Mouse (Mus musculus) kidney, adult 11 months (tissue): Measurements from ENCODE around the gene Khsrp.
A peak's percentile ranks its signal among the peaks of the same experiment; 100 is the strongest.

ENCODE experiments used
- DNase-seq: peaks from one replicate; pipeline ENCODE4 v3.0.0; 2022

Khsrp gene

DNA sequence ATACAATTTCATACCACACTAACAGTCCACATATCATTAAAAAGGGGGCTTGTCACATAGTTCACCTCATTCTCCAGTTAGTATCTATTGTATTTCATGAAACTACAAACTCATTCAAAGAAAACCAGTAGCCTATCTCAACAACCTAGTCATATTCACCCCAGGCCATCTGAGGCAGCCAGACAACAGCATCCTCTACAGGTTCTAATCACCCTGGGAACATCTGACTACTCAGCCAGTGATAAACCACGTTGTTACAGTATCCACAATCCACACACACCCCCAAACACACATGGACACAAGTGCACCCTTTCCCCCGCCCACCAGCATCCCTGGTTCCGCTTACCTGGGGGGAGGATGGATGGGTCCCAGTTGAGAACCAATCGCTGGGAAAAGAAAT is 3.9 kb downstream of the Khsrp start:
- DNase-seq = no peak

DNA sequence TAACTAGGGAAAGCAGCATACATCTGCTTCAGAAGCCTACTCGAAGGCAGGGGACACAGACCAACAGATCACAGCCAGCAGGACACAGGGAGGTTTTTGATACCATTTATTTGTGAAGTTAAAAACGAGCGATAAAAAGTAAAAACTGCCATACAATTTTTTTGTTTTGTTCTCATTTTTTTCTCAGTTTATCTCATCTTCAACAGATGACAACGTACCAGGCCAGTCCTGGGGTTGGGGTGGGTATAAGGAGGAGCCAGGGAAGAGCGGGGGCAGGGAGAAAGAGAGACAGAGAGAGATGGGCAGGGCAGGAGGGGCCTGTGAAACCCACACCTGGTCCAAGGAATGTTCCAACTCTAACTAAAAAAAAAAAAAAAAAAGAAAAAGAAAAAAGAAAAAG is 10.4 kb downstream of the Khsrp start:
- no peak for DNase-seq

DNA sequence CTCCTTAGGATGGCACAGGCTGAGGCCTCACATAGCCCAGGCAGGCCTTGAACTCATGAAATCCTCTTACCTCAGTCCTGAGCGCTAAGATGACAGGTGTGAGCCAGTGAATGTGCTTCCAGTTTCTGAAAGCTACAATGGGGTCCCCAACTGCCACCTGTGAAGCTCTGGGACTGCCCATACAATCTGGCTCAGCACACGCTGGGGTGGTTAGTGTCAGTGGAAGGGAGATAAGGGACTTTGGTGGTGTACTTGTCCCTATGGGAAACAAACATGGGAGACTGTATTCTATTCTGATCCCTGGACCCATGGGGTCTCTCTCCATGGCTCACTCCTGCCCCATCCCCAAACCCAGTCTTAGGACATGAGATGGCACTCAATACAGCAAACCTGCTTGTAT is 11.6 kb downstream of the Khsrp start:
- DNase-seq = no peak

DNA sequence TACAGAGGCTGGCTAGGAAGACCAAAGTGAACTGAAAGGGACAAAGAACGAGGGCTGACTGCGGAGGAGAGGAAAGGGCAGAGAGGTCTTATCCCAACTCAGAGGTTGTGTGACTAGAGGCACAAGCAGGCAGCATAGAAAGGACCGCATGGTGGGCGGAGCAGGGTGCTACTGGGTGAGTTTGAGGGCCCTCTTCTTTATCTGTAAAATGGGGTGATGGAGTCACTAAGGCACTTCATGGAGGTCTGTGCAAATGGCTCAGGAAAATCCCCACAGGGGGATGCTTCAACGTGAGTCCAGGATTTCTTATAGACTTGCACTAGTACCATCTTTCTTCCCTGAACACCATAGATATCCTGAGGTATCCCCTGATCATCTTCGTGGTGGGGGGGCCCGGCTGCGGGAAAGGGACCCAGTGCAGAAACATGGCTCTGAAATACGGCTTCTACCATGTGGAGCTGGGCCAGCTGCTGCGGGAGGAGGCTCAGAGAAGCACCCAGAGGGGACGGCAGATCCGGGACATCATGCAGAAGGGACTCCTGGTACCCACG is 19.0 kb downstream of the Khsrp start:
- no peak for DNase-seq

DNA sequence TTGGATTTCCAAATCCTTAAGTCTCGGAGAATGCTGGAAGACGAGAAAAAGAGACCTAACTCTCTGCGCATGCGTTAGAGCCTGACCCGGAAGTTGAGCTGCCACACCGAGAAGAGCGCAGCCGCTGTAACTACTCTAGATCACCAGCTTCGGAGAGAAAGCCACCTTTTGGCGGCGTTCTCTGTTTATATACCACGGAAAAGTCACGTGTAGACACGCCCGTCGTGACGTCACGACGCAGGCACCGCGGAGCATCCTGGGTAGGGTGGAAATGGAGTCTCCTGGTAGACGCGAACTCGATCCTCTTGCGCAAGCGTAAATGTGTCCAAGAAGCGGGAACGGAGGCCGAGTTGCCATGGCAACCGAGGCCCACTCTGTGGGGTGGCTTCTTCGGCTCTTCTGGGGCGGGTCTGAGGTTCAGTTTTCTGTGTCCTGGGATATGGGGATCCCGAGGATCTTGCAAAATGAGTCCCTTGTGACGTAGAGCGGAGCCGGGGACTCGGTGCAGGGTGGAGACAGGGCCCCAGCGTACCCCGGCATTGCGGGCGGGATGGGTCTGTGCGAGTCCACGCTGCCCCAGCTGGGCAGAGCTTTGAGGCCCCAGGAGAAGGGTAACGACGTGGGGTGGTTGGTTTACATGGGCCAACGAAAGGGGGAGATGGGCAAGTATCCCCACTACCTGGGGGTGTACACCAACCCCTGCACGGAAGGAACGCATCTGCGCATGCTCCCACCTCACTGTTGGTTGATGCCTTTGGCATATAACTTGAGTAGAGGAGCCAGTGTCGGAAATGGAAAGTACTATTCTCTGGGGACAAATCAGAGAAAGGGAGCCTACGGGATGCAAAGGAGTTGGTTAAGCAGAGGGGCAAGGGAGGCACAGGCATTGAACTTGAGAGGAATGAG is 19.8 kb downstream of the Khsrp start, which contains the start of the genes Gtf2f1 and Gm17949:
Gene Gtf2f1 (minus strand): TSS at position 53 of the 906 bp plus-strand sequence.
Gene Gm17949 (plus strand): TSS at position 234 of the 906 bp plus-strand sequence.
- peak; percentile 94 for DNase-seq

DNA sequence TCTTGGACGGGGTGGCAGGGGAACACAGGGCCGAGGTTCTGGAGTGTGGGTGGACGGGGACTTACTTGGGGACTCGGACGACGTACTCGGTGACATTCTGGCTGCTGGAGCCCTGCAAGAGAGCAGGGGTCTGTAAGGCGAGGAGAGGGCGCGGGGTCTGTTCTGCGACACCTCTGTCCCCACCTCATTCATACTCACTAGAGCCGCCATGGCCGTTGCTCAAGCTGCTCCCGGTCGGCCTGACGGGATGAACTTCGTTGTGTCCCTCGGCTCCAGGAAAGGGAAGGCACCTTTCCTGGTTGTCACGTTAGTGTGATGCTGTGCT is 20.4 kb downstream of the Khsrp start:
- DNase-seq = no peak

DNA sequence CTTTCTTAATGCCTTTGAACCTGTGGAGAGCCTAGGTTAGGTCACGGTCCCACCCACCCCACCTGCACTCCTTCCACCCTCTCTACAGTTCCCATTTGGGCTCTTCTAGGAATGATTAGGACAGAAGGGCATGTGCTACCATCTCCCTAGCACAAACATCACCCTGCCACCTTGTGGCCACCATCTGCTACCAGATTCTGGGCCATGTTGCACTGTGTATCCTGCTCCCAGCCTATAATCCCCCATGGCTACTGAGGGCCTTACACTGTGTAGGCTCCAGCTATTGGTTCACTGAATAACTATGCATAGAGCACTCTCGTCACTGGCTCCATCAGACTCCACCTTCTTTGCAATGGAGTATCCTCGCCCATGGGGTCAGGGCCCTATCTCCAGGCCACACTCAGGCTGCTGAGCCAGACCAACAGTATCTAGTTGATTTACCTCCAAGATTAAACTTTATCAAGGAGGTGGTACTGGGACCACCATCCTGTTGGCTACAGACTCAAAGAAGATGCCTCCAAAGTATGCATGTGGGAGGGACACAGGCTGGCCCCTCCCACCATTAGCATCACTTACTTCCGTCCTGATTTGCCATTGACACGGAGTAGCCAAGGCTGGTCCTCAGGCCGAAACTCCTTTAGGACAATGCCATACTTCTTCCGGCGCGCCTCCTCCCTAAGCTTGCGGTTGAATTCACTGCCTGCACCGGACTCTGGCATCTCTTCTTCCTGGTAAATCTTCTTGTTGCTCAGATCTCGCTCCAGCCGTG is 24.0 kb downstream of the Khsrp start:
- DNase-seq = no peak

DNA sequence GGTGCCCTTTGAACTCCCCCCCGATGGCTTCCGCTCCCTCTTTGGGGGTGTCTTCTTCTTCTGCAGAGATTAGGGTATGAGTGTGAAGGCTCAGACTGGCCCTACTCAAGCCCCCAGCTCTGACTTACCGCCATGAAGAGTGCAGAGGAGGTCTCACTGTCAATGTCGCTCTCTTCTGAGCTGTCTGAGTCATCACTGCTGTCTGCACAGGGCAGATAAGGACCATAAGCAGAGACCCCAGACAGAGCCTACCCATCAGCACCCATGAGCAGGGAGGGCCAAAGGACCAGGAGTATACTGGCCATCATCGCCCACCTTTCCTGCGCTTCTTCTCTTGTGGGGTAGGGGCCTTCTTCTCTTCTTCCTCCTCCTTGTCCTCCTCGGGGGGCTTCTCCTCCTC is 27.3 kb downstream of the Khsrp start:
- DNase-seq = no peak

DNA sequence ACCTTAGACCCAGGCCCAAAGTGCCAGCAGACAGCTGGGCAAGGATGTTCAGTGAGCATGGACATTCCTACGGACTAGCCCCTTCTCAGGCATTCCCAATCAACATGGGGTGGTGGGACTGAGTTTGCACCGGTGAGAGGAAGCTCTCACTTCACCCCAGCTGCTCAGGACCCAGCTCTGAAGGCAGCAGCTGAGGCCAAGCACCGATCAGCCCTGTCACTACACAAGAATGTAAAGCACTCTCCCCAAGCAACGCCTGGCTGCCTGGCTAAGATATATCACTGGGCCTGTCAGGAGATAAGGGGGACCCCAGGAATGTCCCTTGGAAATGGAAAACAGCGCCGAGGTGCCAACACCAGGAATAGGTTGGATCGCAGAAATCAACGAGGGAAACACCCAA is 30.1 kb downstream of the Khsrp start:
- DNase-seq = no peak

DNA sequence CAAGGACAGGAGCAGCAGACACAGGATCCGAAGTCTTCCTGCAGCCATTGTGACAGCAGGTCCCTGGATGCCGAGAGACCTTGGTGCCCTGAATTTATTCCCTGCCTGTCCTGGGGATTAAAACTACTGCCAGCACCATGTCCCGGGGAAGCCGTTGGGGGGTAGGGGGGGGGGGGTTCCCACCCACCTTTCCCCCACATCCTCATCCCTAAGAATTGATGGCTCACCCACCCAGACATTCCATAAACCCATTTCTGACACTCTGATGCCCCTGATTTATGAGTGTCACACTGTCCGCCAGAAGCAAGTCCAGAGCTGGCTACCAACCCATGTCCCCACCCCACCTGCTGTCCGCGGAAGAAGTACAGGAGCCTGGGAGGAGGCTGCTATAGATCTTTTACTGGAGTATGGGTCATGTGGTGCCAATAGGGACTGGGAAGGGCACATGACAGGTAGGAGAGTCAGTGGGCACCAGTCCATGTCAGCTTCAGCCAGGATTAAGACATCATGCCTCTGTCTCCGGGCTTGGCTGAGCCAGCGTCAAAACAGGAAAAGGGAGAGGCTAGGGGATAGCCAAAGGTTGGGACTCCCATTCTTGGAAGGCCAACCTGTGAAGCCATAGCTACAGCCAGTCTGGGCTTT is 31.2 kb downstream of the Khsrp start, which contains the start of gene Pspn:
Gene Pspn (minus strand): TSS at position 51 of the 642 bp plus-strand sequence.
- DNase-seq = no peak

DNA sequence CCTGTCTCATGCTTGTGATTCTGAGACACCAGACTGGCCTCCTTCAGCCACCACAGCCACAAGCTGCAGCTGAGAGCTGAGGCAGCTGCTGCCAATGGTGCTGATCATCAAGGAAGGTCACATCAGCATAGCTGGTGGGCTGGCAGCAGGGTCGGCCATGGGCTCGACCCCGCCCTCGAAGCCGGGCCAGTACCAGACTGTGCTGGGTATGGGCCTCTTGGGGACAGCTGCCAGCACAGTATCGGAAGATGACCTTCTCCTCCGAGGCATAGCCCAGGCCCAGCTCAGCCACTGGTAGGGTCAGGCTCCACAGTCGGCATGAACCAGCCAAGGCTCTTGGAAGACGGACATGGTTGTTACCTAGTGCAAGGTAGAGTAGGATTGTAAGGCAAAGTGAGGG is 31.9 kb downstream of the Khsrp start:
- DNase-seq = no peak

DNA sequence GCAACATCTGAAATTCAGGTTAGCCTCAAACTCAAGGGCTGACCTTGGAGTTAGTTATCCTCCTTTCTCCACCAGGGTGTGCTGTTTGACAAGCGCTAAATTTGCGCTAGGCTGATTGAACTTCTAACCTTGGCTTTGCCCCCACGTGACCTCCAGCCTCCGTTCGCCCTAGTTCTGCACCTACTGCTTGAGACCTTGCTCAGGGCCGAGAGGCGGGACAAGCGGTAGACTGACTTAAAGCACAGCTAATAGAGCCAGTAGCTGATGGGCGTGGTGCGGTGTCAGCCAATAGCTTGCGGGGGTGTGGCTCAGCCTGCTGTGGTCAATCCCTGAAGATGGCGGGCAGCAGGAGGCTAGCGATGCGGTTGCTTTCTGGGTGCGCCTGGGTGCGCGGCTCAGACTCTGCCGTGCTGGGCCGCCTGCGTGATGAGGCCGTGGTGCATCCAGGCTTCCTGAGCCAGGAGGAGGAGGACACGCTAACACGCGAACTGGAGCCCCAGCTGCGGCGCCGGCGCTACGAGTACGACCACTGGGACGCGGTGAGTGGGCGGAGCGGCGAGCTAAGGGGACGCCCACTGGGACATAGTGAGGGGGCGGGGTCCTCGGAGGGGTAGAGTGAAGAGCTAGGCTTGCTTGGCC is 34.2 kb downstream of the Khsrp start, which contains the start of gene Alkbh7:
Gene Alkbh7 (plus strand): TSS at position 311 of the 639 bp plus-strand sequence.
- DNase-seq = peak; percentile 100

DNA sequence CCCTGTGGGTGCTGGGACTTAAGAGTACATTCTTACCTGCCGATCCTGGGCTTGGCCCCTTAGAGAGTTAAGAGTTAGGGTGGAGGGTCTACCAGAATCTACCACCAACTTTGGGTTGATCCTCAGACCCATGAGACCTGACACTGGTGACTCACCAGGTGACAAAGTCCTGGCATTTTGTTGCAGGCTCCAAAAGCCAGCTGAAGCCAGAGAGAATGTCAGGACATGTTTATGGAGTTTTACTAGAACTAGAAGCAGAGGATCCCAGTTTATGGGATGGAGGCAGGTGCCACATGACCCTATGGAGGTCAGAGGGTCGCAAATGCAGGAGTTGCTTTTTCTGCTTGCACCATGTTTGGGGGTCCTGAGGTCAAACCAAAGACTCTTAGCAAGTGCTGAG is 34.8 kb downstream of the Khsrp start:
- DNase-seq = no peak

DNA sequence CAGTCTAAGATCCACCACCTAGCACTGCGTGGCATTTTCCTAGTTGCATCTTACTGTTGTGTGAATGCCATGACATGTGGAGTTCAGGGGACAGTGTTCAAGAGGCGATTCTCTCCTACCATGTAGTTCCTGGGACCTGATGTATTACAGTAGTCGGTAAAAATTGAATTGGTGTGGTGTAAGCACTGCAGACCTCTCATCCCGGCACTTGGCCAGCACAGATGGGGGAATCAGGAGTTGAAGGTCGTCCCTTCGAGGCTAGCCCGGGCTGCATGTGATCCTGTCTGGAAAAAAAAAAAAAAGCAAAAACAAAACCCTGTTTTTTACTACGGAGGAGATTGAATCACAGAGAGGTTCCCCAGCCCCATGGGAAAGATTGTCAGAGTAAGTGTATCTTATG is 36.3 kb downstream of the Khsrp start:
- no peak for DNase-seq

DNA sequence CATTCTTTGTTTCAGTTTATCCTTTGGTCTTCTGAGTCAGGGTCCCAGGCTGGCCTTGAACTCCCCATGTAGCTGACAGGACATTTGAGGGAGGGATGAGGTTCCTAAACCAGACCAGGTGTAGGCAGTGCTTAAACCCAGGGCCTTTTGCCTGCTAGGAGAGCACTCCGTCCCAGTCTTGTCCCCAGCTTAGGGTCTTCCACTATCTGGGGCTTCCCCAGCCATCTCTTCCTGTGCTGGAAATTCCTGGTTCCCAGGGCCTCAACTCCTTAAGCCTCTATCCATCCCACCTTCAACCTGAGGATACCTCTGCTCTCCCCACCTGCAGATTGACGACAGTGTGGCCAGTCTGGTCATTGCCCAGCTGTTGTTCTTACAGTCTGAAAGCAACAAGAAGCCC is 40.4 kb downstream of the Khsrp start:
- no peak for DNase-seq

DNA sequence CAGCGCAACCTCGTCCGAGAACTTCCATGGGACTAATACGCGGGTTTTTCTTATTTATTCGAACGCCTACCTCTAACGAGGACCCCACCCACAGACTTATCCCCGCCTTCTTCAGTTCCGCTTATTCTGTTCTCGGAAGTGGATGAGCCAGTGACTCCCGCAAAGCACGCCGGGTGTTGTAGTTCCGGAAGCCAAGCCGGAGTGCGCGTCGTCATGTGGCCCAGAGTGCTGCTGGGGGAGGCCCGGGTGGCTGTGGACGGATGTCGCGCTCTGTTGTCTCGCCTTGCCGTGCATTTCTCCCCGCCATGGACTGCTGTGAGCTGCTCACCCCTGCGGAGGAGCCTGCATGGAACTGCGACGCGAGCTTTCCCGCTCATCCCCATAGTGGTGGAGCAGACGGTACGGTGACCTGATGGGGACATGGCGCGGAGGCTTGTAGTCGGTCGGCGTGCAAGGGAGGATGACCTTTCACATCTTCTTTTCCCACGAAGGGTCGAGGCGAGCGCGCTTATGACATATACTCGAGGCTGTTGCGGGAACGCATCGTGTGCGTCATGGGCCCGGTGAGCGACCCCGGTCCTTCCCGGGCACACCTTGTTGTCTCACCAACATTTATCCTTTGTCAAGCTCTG is 41.1 kb downstream of the Khsrp start, which contains the start of gene Clpp:
Gene Clpp (plus strand): TSS at position 191 of the 632 bp plus-strand sequence.
- DNase-seq = peak; percentile 96

DNA sequence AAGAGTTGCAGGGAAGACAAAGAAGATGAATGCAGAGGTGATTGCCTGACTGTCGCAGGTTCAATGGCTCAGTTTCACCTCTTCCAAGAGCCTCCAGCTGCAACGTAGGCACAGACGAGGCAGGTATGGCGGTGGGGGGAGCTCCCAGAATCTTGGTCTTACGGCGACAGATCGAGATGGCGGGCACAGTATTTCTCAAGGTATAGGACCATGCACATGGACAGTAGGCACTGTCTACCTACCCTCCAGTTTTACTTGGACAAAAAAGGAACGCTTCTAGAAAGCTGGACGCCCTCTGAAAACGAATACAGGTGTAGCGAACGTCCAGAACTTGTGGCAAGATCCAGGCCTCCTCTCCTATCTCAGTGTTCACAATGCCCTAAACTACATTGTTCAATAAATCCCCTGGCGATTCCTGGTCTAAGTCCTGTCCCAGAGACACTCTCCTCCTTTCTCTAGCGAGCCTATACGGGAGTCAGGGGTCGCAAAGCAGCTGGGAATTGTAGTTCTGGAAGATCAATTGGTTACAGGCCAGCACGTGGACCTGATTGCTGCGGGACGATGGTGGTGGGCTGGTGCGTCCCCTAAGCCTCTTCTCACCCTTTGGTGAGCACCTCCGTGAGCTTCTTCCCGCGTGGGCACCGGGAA is 41.7 kb downstream of the Khsrp start:
- DNase-seq = no peak

DNA sequence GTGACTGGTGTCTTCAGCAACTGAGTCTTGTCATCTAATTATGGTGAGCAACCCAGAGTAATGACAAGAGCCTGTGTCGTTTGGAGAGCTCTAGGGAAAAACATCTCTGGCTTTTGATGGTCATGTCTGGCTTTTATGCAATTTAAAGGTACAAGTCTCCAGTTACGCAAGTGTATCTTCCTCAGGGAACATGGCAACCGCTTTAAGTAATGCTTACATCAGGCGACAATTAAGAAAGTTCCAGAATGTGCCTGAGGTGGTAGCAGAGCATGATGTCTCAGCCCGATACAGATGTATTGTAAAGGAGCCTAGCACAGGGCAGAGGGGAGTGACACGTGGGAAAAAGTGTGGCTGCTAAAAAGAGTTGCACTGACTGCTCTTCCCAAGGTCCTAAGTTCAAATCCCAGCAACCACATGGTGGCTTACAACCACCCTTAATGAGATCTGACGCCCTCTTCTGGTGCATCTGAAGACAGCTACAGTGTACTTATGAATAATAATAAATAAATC is 42.3 kb downstream of the Khsrp start:
- DNase-seq = no peak

DNA sequence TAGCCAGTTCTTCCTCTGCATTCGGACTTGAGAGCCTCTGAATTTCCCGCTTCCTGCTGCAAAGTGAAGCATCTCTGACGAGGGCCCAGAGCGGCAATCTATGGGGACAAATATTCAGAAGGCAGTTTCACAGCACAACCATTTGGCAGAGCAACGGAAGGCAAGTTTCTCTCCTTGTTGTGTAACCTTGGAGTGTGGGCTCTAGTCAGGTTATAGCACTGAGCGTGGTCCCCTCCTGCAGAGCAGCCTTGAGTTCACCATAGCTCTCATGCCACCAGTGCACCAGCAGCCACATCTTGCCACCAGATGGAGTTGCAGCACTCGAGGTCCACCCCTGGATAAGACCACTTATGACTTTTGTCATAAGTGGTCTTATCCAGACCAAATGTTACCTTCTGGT is 42.9 kb downstream of the Khsrp start:
- no peak for DNase-seq

DNA sequence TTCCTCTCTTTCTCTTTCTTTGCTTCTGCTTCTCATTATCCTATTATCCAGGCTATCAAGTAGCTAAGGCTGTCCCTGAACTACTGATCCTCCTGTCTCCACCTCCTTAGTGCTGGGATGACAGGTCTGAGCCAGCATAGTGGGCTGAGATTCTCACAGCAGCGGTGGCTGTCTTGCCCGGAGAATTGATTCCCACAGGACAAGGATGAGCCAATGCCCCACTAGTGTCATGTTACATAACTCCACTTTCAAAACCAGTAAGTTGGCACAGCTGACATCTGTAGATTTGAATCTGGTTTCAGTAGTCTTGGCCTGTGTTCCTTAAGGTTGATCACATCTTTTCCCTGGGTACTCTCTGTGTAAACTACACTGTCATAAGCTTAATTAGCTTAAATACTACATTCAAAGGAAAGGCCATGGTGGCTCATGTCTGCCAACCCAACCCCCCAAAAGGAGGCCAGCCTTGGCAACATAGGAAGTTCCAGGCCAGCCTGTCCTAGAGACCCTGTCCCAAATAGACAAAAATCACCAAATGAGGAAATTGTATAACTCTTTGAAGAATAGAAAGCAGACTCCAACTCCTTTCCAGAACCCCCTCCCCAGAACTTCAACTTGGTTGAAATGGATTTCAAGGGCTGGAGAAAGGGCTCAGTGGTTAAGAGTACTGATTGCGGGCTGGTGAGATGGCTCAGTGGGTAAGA is 45.1 kb downstream of the Khsrp start:
- DNase-seq = no peak

DNA sequence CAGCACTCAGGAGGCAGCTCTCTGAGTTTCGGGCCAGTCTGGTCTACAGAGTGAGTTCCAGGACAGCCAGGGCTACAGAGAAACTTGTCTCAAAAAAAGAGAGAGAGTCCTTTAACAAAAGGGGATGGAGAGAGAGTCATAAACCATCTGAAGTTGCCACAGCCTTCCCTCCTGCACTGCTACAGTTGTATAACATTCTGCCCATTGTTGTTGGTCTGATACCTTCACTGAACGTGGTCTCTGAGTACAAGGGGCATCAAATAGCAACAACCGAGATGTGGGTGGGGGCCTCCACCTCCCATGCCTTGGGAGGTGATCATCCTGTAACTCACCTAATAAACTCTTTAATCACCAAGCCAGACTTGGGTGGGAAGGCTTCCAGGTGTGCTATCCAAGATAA is 45.7 kb downstream of the Khsrp start:
- DNase-seq = no peak
